ENCODE assay signal across 8 mouse cellular contexts in the genomic region with DNA sequence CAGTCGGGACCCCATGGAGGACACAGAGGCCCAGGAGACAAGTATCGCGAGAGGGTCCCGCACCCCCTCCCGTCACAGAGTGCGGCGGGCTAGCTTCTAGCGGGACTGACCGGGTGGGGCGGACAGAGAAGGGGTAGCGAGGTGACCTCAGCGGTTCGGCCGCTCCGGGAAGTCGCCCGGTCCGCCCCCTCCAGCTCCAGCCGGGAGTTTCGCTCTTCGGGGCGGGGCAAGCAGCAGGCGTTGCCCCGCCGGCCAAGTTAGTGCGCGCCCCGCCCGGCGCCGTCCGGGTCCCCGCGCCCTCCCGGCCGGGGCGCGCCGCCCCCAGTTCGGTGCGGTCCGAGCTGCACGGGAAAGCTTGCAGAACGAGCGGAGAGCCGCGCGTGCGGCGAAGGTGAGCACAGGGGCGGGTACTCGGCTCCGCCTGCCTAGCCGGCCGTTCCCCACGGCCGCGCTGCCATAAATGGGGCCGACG. TPM values are rescaled to one million over a fixed set of nuclear protein-coding genes. Genes with fewer than 3 reads are reported as not detected.
DNase-seq lines count a peak whose midpoint lies in the region; ATAC-seq and TF ChIP-seq lines count a peak whose summit lies in the region.

A gene (plus strand): TSS at position 274 of the 472 bp plus-strand sequence.

- WGBS in liver, embryonic 14.5 days (ENCODE audit: insufficient replicate concordance): 0% methylated on average over 58 of the region's 60 CpGs

- no peak for TF ChIP-seq EP300 in CH12.LX (IDR thresholded peaks at IDR 0.05; ENCODE audit: low read length)
- no peak for TF ChIP-seq EP300 in liver, embryonic 14.5 days (IDR thresholded peaks at IDR 0.05; ENCODE audit: low read depth)

- no peak for TF ChIP-seq RAD21 in CH12.LX (IDR thresholded peaks at IDR 0.05; ENCODE audit: low read depth, low read length)

- no peak for DNase-seq in CH12.LX (ENCODE audit: extremely low read depth)
- peak; percentile 81 to 88 for DNase-seq in adrenal gland, postnatal 36 days
- peak; percentile 62 for DNase-seq in gastrocnemius, postnatal 25 days
- DNase-seq in liver, embryonic 14.5 days (ENCODE audit: low read depth in 3 of 3, low spot score in 3 of 3): no peak
- DNase-seq in natural killer cell, adult 2 months (ENCODE audit: low spot score in 2 of 2): peak; percentile 33 to 42
- DNase-seq in urinary bladder, postnatal 4 days (ENCODE audit: low spot score in 2 of 2): peak; percentile 73 to 82
- no peak for DNase-seq in right cerebral cortex, postnatal 25 days

- no peak within 1 kb of the TSS for H3K27ac ChIP-seq in CH12.LX (ENCODE audit: insufficient read depth, low read depth)
- H3K27ac ChIP-seq in liver, embryonic 14.5 days: no peak within 1 kb of the TSS

- in situ Hi-C loops in CH12.LX (cut with MboI; ENCODE audit: low pct_ligation_motif_present, low pct_unique_long_range_greater_than_20kb, low sequenced_read_pairs): no loop called here

- peaks cover 2% of the 10 kb centered on the region; the same call in 1 of the 2 replicates for H3K79me2 ChIP-seq in CH12.LX (replicated peaks; ENCODE audit: control insufficient read depth, extremely low read depth, insufficient read depth, poor library complexity, severe bottlenecking)

- H3K4me3 ChIP-seq in CH12.LX (replicated peaks in 1 of 3; ENCODE audit: low read depth in 2 of 3, low read length in 2 of 3, poor library complexity in 1 of 3): peak within 1 kb of the TSS; percentile 23 to 78 (median 45)
- H3K4me3 ChIP-seq in liver, embryonic 14.5 days (ENCODE audit: insufficient read depth in 1 of 2, low read depth in 2 of 2, low read length in 2 of 2): peak within 1 kb of the TSS; percentile 52 to 61

- H3K27me3 ChIP-seq in CH12.LX (replicated peaks): peaks cover 76% of the 10 kb centered on the region
- H3K27me3 ChIP-seq in liver, embryonic 14.5 days (ENCODE audit: control insufficient read depth, insufficient read depth, low read length): peaks cover 46% of the 10 kb centered on the region

- no peaks in the 10 kb centered on the region for H3K36me3 ChIP-seq in CH12.LX (replicated peaks in 1 of 2; ENCODE audit: control insufficient read depth in 1 of 2, insufficient read depth in 1 of 2, low read length in 1 of 2)
- H3K36me3 ChIP-seq in liver, embryonic 14.5 days (replicated peaks; ENCODE audit: control insufficient read depth, insufficient read depth, low read depth): no peaks in the 10 kb centered on the region

- ATAC-seq in inflammation-experienced regulatory T-cells, adult 6 months: peak; percentile 12
- no peak for ATAC-seq in liver, embryonic 14.5 days (ENCODE audit: insufficient read depth)

- no peak for TF ChIP-seq CTCF in CH12.LX (conservative IDR thresholded peaks at IDR 0.05 in 1 of 2, IDR thresholded peaks at IDR 0.05 in 1 of 2; ENCODE audit: low read depth in 2 of 2, low read length in 2 of 2)
- TF ChIP-seq CTCF in liver, embryonic 14.5 days (IDR thresholded peaks at IDR 0.05; ENCODE audit: low read depth): no peak

- peak within 1 kb of the TSS; percentile 21 for H3K9ac ChIP-seq in CH12.LX (ENCODE audit: insufficient read depth, low read depth)
- H3K9ac ChIP-seq in liver, embryonic 14.5 days (replicated peaks): no peak within 1 kb of the TSS

- peaks cover 11 to 21% of the 10 kb centered on the region in 2 experiments for H3K4me1 ChIP-seq in CH12.LX (ENCODE audit: control insufficient read depth in 1 of 2, insufficient read depth in 2 of 2)
- H3K4me1 ChIP-seq in liver, embryonic 14.5 days (replicated peaks; ENCODE audit: control insufficient read depth in 2 of 2, insufficient read depth in 2 of 2, low read length in 1 of 2): peaks cover 8 to 10% of the 10 kb centered on the region in 2 experiments

- dilution Hi-C loops in CH12.LX (cut with MboI; ENCODE audit: extremely low pct_ligation_motif_present, extremely low pct_unique_long_range_greater_than_20kb, low sequenced_read_pairs): no loop called here

- peak within 1 kb of the TSS; percentile 81 for H3K4me2 ChIP-seq in CH12.LX (ENCODE audit: insufficient read depth, low read depth, poor library complexity, severe bottlenecking)
- H3K4me2 ChIP-seq in liver, embryonic 14.5 days (ENCODE audit: low read depth): peak within 1 kb of the TSS; percentile 62

- TF ChIP-seq POLR2A in CH12.LX (IDR thresholded peaks at IDR 0.05; ENCODE audit: low read depth, low read length): no peak

- peaks cover 3% of the 10 kb centered on the region for H3K9me3 ChIP-seq in CH12.LX (replicated peaks; ENCODE audit: low read length)
- no peaks in the 10 kb centered on the region for H3K9me3 ChIP-seq in liver, embryonic 14.5 days (ENCODE audit: control insufficient read depth, low read length)

TF ChIP-seq in CH12.LX, 34 proteins besides CTCF, POLR2A, EP300 and RAD21:
- TF ChIP-seq ELF1 (IDR thresholded peaks at IDR 0.05; ENCODE audit: low read depth, low read length) (no peak), ETS1 (conservative IDR thresholded peaks at IDR 0.05; ENCODE audit: low read depth, low read length) (no peak), POLR2AphosphoS2 (IDR thresholded peaks at IDR 0.05; ENCODE audit: low read depth, low read length) (no peak), PAX5 (IDR thresholded peaks at IDR 0.05; ENCODE audit: low read length) (no peak), MAFK (IDR thresholded peaks at IDR 0.05; ENCODE audit: insufficient replicate concordance, low read length) (no peak), UBTF (IDR thresholded peaks at IDR 0.05; ENCODE audit: low read depth, low read length) (no peak), IRF4 (IDR thresholded peaks at IDR 0.05; ENCODE audit: low read depth, low read length) (no peak)

RNA-seq across cellular contexts. Expression of the gene that starts here (rescaled TPM):
- 0.30 and 0.63 TPM in 2 replicates for total RNA-seq in CH12.LX (2012; rRNA removed)
- total RNA-seq in CH12.LX (2014; rRNA removed): not detected in 2 replicates
- 0.08 and 0.11 TPM in 2 replicates for polyA plus RNA-seq in CH12.LX (2012; ENCODE audit: insufficient read length, low read depth)
- 1 to 10 TPM; 5.0 to 9.0 TPM for total RNA-seq in adrenal gland, postnatal 36 days (2021)
- total RNA-seq in gastrocnemius, postnatal 25 days (2021): 1 to 10 TPM; 1.2 to 1.9 TPM
- polyA plus RNA-seq in inflammation-experienced regulatory T-cells, adult 6 months (2017; shearing (Covaris generic)): 1 to 10 TPM; 3.7 to 4.3 (median 3.8) TPM
- polyA plus RNA-seq in liver, embryonic 14.5 days (2012; rRNA removed): 0.69 and 0.74 TPM in 2 replicates
- polyA plus RNA-seq in liver, embryonic 14.5 days (2014; fragmentation: Nextera tagmentation; extraction: Ambion mirVana): 0.64 and 1.1 TPM in 2 replicates

Comparison
In these comparisons a context has a peak if more than half of its experiments do, and no peak if none do; other contexts are left out.
1. DNase-seq: peak in adrenal gland, postnatal 36 days (2 of 2), gastrocnemius, postnatal 25 days (single experiment), natural killer cell, adult 2 months (2 of 2) and urinary bladder, postnatal 4 days (2 of 2); none in CH12.LX (single experiment), liver, embryonic 14.5 days (0 of 3) and right cerebral cortex, postnatal 25 days (single experiment).